Mouse (Mus musculus): ENCODE results near the gene Ush1g. TPM values are rescaled to one million over a fixed set of nuclear protein-coding genes. Genes with fewer than 3 reads are reported as not detected.

Gene Ush1g
- polyA plus RNA-seq, 1 experiment from 2014 or later = 0.26 TPM

- WGBS = 36% methylated on average over 4 of the region's 4 CpGs
These were observed 28.1 kb upstream of the Ush1g start for GRCm38 (mm10) chr11:115349976-115350375.

GRCm38 (mm10) chr11:115348681-115349248, 26.9 kb upstream of the Ush1g start:
- H3K36me3 ChIP-seq = no peaks in the 10 kb centered on the region; the same call in 1 of the 2 replicates
- whole genome bisulfite sequencing = 37% methylated on average over 17 of the region's 17 CpGs
- H3K9me3 ChIP-seq = no peaks in the 10 kb centered on the region
- no peak overlapping the region for H3K4me3 ChIP-seq
- peaks cover 89% of the 10 kb centered on the region for H3K27me3 ChIP-seq (ENCODE audit: insufficient read depth, poor library complexity, severe bottlenecking)
- peaks cover 39% of the 10 kb centered on the region for H3K4me1 ChIP-seq
- no peak overlapping the region for H3K27ac ChIP-seq
- no peak for DNase-seq (ENCODE audit: low spot score)

More at GRCm38 (mm10) chr11:115349976-115350375, 28.1 kb upstream of the Ush1g start:
- Histone ChIP-seq H3K36me3 (no peaks in the 10 kb centered on the region; the same call in 1 of the 2 replicates), H3K27me3 (ENCODE audit: insufficient read depth, poor library complexity, severe bottlenecking) (peaks cover 86% of the 10 kb centered on the region), H3K27ac (no peak overlapping the region), H3K9me3 (no peaks in the 10 kb centered on the region), H3K4me1 (peaks cover 34% of the 10 kb centered on the region), H3K4me3 (no peak overlapping the region)
- DNase-seq (ENCODE audit: low spot score) = no peak

GRCm38 (mm10) chr11:115345515-115345914, 23.7 kb upstream of the Ush1g start:
- 30% methylated on average over 7 of the region's 7 CpGs for WGBS
- no peak overlapping the region for H3K27ac ChIP-seq
- DNase-seq (ENCODE audit: low spot score) = no peak

GRCm38 (mm10) chr11:115344967-115345366, 23.1 kb upstream of the Ush1g start:
- no peak overlapping the region for H3K27ac ChIP-seq
- peaks cover 38% of the 10 kb centered on the region for H3K4me1 ChIP-seq
- WGBS = 7% methylated on average over 12 of the region's 12 CpGs
- H3K4me3 ChIP-seq = no peak overlapping the region
- no peak for DNase-seq (ENCODE audit: low spot score)
- peaks cover 97% of the 10 kb centered on the region for H3K27me3 ChIP-seq (ENCODE audit: insufficient read depth, poor library complexity, severe bottlenecking)
- H3K36me3 ChIP-seq = no peaks in the 10 kb centered on the region
- H3K9me3 ChIP-seq = no peaks in the 10 kb centered on the region

More at GRCm38 (mm10) chr11:115345515-115345914, 23.7 kb upstream of the Ush1g start:
- Histone ChIP-seq H3K36me3 (no peaks in the 10 kb centered on the region), H3K27me3 (ENCODE audit: insufficient read depth, poor library complexity, severe bottlenecking) (peaks cover 97% of the 10 kb centered on the region), H3K4me3 (no peak overlapping the region), H3K9me3 (no peaks in the 10 kb centered on the region), H3K4me1 (peaks cover 39% of the 10 kb centered on the region)

- WGBS = 74% methylated on average over 6 of the region's 6 CpGs
- peaks cover 95% of the 10 kb centered on the region for H3K27me3 ChIP-seq (ENCODE audit: insufficient read depth, poor library complexity, severe bottlenecking)
- no peaks in the 10 kb centered on the region for H3K9me3 ChIP-seq
- no peak overlapping the region for H3K4me3 ChIP-seq
- DNase-seq (ENCODE audit: low spot score) = no peak
- peaks cover 17% of the 10 kb centered on the region for H3K4me1 ChIP-seq
- no peaks in the 10 kb centered on the region for H3K36me3 ChIP-seq
- H3K27ac ChIP-seq = no peak overlapping the region
These were observed 20.0 kb upstream of the Ush1g start for GRCm38 (mm10) chr11:115341866-115342265.

- no peak overlapping the region for H3K27ac ChIP-seq
- no peaks in the 10 kb centered on the region for H3K36me3 ChIP-seq
- DNase-seq (ENCODE audit: low spot score) = no peak
- 67% methylated on average over 2 of the region's 2 CpGs for WGBS
- no peak overlapping the region for H3K4me3 ChIP-seq
- H3K4me1 ChIP-seq = peaks cover 17% of the 10 kb centered on the region
- H3K9me3 ChIP-seq = no peaks in the 10 kb centered on the region
- H3K27me3 ChIP-seq (ENCODE audit: insufficient read depth, poor library complexity, severe bottlenecking) = peaks cover 95% of the 10 kb centered on the region
These were observed 19.4 kb upstream of the Ush1g start for GRCm38 (mm10) chr11:115341246-115341645.

- H3K4me3 ChIP-seq = no peak overlapping the region
- 67% methylated on average over 1 of the region's 1 CpGs for WGBS
- peaks cover 7% of the 10 kb centered on the region; the same call in 1 of the 2 replicates for H3K4me1 ChIP-seq
- H3K9me3 ChIP-seq = no peaks in the 10 kb centered on the region
- H3K27me3 ChIP-seq (ENCODE audit: insufficient read depth, poor library complexity, severe bottlenecking) = peaks cover 97% of the 10 kb centered on the region
- H3K36me3 ChIP-seq = no peaks in the 10 kb centered on the region
- DNase-seq (ENCODE audit: low spot score) = no peak
- no peak overlapping the region for H3K27ac ChIP-seq
These were observed 16.0 kb upstream of the Ush1g start for GRCm38 (mm10) chr11:115337826-115338225.

- Histone ChIP-seq H3K9me3 (no peaks in the 10 kb centered on the region), H3K27ac (no peak overlapping the region), H3K4me1 (peaks cover 7% of the 10 kb centered on the region; the same call in 1 of the 2 replicates), H3K4me3 (no peak overlapping the region), H3K36me3 (no peaks in the 10 kb centered on the region), H3K27me3 (ENCODE audit: insufficient read depth, poor library complexity, severe bottlenecking) (peaks cover 98% of the 10 kb centered on the region)
- DNase-seq (ENCODE audit: low spot score) = no peak
- 52% methylated on average over 3 of the region's 3 CpGs for WGBS
These were observed 15.5 kb upstream of the Ush1g start for GRCm38 (mm10) chr11:115337350-115337749.

- Histone ChIP-seq H3K27me3 (ENCODE audit: insufficient read depth, poor library complexity, severe bottlenecking) (peaks cover 98% of the 10 kb centered on the region), H3K27ac (no peak overlapping the region), H3K36me3 (no peaks in the 10 kb centered on the region), H3K9me3 (no peaks in the 10 kb centered on the region), H3K4me3 (no peak overlapping the region), H3K4me1 (peaks cover 7% of the 10 kb centered on the region; the same call in 1 of the 2 replicates)
- 14% methylated on average over 6 of the region's 6 CpGs for WGBS
- DNase-seq (ENCODE audit: low spot score) = no peak
These were observed 14.3 kb upstream of the Ush1g start for GRCm38 (mm10) chr11:115336115-115336514.

GRCm38 (mm10) chr11:115335223-115335622, 13.4 kb upstream of the Ush1g start:
- Histone ChIP-seq H3K27me3 (ENCODE audit: insufficient read depth, poor library complexity, severe bottlenecking) (peaks cover 97% of the 10 kb centered on the region), H3K4me1 (peaks cover 7% of the 10 kb centered on the region; the same call in 1 of the 2 replicates), H3K9me3 (no peaks in the 10 kb centered on the region), H3K27ac (no peak overlapping the region), H3K36me3 (no peaks in the 10 kb centered on the region), H3K4me3 (no peak overlapping the region)
- WGBS = 55% methylated on average over 12 of the region's 12 CpGs
- DNase-seq (ENCODE audit: low spot score) = no peak

- Histone ChIP-seq H3K27me3 (ENCODE audit: insufficient read depth, poor library complexity, severe bottlenecking) (peaks cover 97% of the 10 kb centered on the region), H3K27ac (no peak within 1 kb of the TSS), H3K9me3 (no peaks in the 10 kb centered on the region), H3K4me1 (peaks cover 7% of the 10 kb centered on the region; the same call in 1 of the 2 replicates), H3K4me3 (peak within 1 kb of the TSS; percentile 29; the same call in 1 of the 2 replicates), H3K36me3 (no peaks in the 10 kb centered on the region)
- WGBS = 3% methylated on average over 29 of the region's 29 CpGs
- DNase-seq (ENCODE audit: low spot score) = no peak
These were observed 12.7 kb upstream of the Ush1g start, which contains the start of gene Otop3 for GRCm38 (mm10) chr11:115334531-115334930. TSS of gene Otop3 (plus strand) at chr11:115334731.

- no peak overlapping the region for H3K27ac ChIP-seq
- H3K4me3 ChIP-seq = no peak overlapping the region
- peaks cover 94% of the 10 kb centered on the region for H3K27me3 ChIP-seq (ENCODE audit: insufficient read depth, poor library complexity, severe bottlenecking)
- H3K9me3 ChIP-seq = no peaks in the 10 kb centered on the region
- DNase-seq (ENCODE audit: low spot score) = no peak
- no peaks in the 10 kb centered on the region for H3K36me3 ChIP-seq
- 65% methylated on average over 15 of the region's 15 CpGs for whole genome bisulfite sequencing
- peaks cover 2% of the 10 kb centered on the region; the same call in 1 of the 2 replicates for H3K4me1 ChIP-seq
These were observed 7.5 kb upstream of the Ush1g start for GRCm38 (mm10) chr11:115329339-115329738.

- no peak overlapping the region for H3K4me3 ChIP-seq
- H3K27ac ChIP-seq = no peak overlapping the region
- no peaks in the 10 kb centered on the region for H3K9me3 ChIP-seq
- DNase-seq (ENCODE audit: low spot score) = no peak
- no peaks in the 10 kb centered on the region for H3K36me3 ChIP-seq
- H3K4me1 ChIP-seq = peaks cover 10% of the 10 kb centered on the region
- H3K27me3 ChIP-seq (ENCODE audit: insufficient read depth, poor library complexity, severe bottlenecking) = peaks cover 94% of the 10 kb centered on the region
- WGBS = 66% methylated on average over 7 of the region's 7 CpGs
These were observed 4.9 kb upstream of the Ush1g start for GRCm38 (mm10) chr11:115326730-115327129.
